Mouse (Mus musculus) liver, embryonic 11.5 days (tissue): ENCODE results near the gene Kpna4. TPM values are rescaled to one million over a fixed set of nuclear protein-coding genes. Genes with fewer than 3 reads are reported as not detected.

ENCODE experiments used
- ATAC-seq: fragments of 200-750 bp; cut with Nextera tagmentation; replicated peaks from 2 replicates; pipeline ENCODE4 v1.8.0; 2017; ENCODE audit warnings: moderate number of reproducible peaks, mild to moderate bottlenecking, moderate TSS enrichment, moderate library complexity; ENCODE audit not compliant: low FRiP score
- DNase-seq: peaks from one replicate; pipeline ENCODE4 v3.0.0-alpha.2; 2017; ENCODE audit warnings: low spot score
- H3K27ac ChIP-seq: fragments of 300-500 bp; sonication (generic); 2 replicates; pipeline ENCODE4 v1.5.1; 2014; ENCODE audit warnings: mild to moderate bottlenecking, low read depth, low read length, control low read depth
- H3K27me3 ChIP-seq: fragments of 300-500 bp; sonication (generic); replicated peaks from 2 replicates; pipeline ENCODE4 v1.6.1; 2014; ENCODE audit warnings: low read length, mixed read lengths; ENCODE audit not compliant: control insufficient read depth, insufficient read depth
- H3K36me3 ChIP-seq: fragments of 300-500 bp; sonication (generic); 2 replicates; pipeline ENCODE4 v1.6.1; 2014; ENCODE audit warnings: mild to moderate bottlenecking, low read length, moderate library complexity, mixed read lengths; ENCODE audit not compliant: control insufficient read depth, insufficient read depth
- H3K4me1 ChIP-seq: fragments of 300-500 bp; sonication (generic); replicated peaks from 2 replicates; pipeline ENCODE4 v1.6.1; 2014; ENCODE audit warnings: low read length, mixed read lengths; ENCODE audit not compliant: control insufficient read depth, insufficient read depth
- H3K4me2 ChIP-seq: fragments of 300-500 bp; sonication (generic); 2 replicates; pipeline ENCODE4 v1.6.1; 2014; ENCODE audit warnings: mild to moderate bottlenecking, control low read depth, moderate library complexity
- H3K4me3 ChIP-seq: fragments of 300-500 bp; sonication (generic); 2 replicates; pipeline ENCODE4 v1.5.1; 2014; ENCODE audit warnings: low read depth, low read length, control low read depth
- H3K9ac ChIP-seq: fragments of 300-500 bp; sonication (generic); 2 replicates; pipeline ENCODE4 v1.6.1; 2014; ENCODE audit warnings: low read depth, low read length, control low read depth
- H3K9me3 ChIP-seq: fragments of 300-500 bp; sonication (generic); 2 replicates; pipeline ENCODE4 v1.6.1; 2016; ENCODE audit warnings: low read length, inconsistent platforms, mixed read lengths; ENCODE audit not compliant: control insufficient read depth
- WGBS: fragments of 180-500 bp; shearing (Covaris S2); extraction: QIAGEN DNeasy Blood & Tissue Kit; methylation state at CpG from one replicate; pipeline ENCODE4 v1.1.7; 2014; 5-methylcytosine and 5-hydroxymethylcytosine counted together
- polyA plus RNA-seq: library from polyadenylated mRNA; unstranded; fragments of >200 nt; fragmentation: Nextera tagmentation; extraction: Ambion mirVana; gene quantifications from 2 replicates; pipeline ENCODE4 v1.2.1, GENCODE M21; 2014

Gene Kpna4
- polyA plus RNA-seq, 1 experiment from 2014 or later: 26.2 TPM

- DNase-seq (no peak), ATAC-seq (no peak)
- H3K36me3 ChIP-seq: peaks cover 27% of the 10 kb centered on the region
- H3K27ac ChIP-seq: no peak overlapping the region
- 92% methylated on average over 3 of the region's 3 CpGs for WGBS
- no peak overlapping the region for H3K9ac ChIP-seq
- no peaks in the 10 kb centered on the region for H3K9me3 ChIP-seq
- no peaks in the 10 kb centered on the region for H3K27me3 ChIP-seq
- no peaks in the 10 kb centered on the region for H3K4me1 ChIP-seq
- H3K4me3 ChIP-seq: no peak overlapping the region
- no peak overlapping the region for H3K4me2 ChIP-seq
These were observed 109.7 kb downstream of the Kpna4 start for GRCm38 (mm10) chr3:69017181-69017580.

Other genes starting within 250 kb of the Kpna4 start
- 10.0 and 10.9 TPM in 2 replicates for gene Ift80, start 122.5 kb downstream of the Kpna4 start, polyA plus RNA-seq
- gene Smc4, start 122.4 kb downstream of the Kpna4 start, polyA plus RNA-seq: 200 and 213 TPM in 2 replicates
- gene Trim59, start 82.4 kb downstream of the Kpna4 start, polyA plus RNA-seq: 121 and 130 TPM in 2 replicates
- gene Arl14, start 95.3 kb upstream of the Kpna4 start, polyA plus RNA-seq: not detected in 2 replicates
- gene Ppm1l, start 189.7 kb upstream of the Kpna4 start, polyA plus RNA-seq: 8.2 and 8.3 TPM in 2 replicates